Mouse (Mus musculus): Measurements from ENCODE around the gene Chic2. TPM values are rescaled to one million over a fixed set of nuclear protein-coding genes. Genes with fewer than 3 reads are reported as not detected.

Gene Chic2
- polyA plus RNA-seq (2012; rRNA removed) = 6.4 and 6.6 TPM in 2 replicates

GRCm38 (mm10) chr5:75044310-75044904 is at the start of gene Chic2:
Gene Chic2, minus strand, starts transcription at chr5:75044774.
- no peak for DNase-seq (ENCODE audit: low read depth)

DNA sequence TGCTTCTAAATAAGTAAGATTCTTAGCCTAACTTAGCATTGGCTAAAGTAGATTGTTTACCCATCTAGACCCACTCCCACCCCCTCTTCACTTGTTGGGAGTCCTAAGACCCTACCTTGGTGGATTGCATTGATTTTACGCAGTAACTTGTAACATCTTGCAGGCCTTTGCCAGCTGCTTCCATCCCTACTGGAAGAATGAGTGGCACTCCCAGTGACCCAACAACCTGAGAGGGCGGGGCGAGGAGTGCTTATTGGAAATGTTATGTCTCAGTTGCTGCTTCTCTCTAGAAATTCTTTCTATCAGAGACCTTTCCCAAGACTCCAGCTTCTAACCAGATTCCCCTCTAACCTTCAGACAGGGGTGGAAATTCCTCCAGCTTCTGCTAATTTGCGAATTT is 41.3 kb upstream of the Chic2 start:
- no peak for DNase-seq (ENCODE audit: low read depth)

- no peak for DNase-seq (ENCODE audit: low read depth)
Measured at GRCm38 (mm10) chr5:75085521-75085875, 40.9 kb upstream of the Chic2 start.

GRCm38 (mm10) chr5:75084871-75085520 is 40.4 kb upstream of the Chic2 start:
- no peak for DNase-seq (ENCODE audit: low read depth)

GRCm38 (mm10) chr5:75084393-75084870 is 39.9 kb upstream of the Chic2 start:
- no peak for DNase-seq (ENCODE audit: low read depth)

DNA sequence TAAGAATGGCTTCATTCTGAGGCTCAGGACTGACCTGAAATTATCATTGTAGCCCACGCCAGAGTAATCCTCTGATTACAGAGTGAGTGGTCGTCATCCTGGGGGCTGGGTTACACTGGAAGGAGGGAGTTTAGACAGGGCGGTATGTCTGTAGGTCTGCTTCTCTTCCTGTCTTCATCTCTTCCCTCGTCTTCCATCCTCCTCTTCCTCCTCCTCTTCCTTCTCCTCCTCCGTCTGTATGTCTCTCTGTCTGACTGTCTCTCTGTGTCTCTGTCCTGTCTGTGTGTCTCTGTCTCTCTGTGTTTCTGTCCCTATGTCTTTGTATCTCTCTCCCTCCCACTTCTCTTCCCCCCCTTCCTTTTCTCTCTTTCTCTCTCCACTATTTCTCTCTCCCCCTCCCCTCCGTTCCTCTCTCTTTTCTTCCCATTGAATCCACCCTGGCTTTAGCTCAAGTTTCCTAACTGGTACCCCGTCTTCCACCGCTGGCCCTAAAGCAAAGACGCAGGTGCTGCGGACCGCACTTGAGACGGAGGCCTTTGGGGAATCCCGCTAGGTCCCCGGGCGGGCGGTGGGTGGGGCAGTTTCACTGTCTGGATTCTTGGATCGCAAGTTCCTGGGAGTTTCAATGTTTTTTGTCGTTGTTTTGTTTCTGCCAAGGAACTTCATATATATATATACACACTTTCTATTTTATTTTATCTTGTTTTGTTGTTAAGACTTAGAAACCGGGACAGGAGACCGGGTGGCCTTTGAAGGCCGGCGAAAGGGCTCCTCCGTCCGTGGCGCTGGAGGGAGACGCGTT is 39.2 kb upstream of the Chic2 start:
- DNase-seq (ENCODE audit: low read depth) = no peak

- DNase-seq (ENCODE audit: low read depth) = no peak
Measured at GRCm38 (mm10) chr5:75083061-75083460, 38.5 kb upstream of the Chic2 start.

GRCm38 (mm10) chr5:75082439-75082838 is 37.9 kb upstream of the Chic2 start:
- no peak for DNase-seq (ENCODE audit: low read depth)

DNA sequence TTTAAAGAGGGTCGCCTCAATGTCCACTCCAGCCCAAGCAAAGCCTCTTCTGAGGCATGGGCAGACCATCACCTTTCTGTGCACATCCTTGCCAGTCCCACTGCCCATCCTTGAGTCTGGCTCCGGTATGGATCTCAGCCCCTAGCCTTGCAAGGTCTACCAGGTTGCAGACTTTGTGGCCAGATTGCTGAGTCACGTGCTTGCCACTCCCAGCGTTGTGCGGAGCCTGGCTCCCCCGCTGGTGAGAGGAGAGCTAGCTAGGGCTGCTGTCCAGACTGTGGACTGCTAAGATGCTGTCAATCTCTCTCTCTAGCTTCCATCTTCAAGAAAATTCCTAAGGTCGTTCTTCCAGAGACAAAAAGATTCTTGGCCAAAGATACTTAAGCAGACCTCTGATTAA is 35.0 kb upstream of the Chic2 start:
- DNase-seq (ENCODE audit: low read depth) = no peak

GRCm38 (mm10) chr5:75077051-75077380 is 32.4 kb upstream of the Chic2 start:
- DNase-seq (ENCODE audit: low read depth) = no peak

- no peak for DNase-seq (ENCODE audit: low read depth)
Measured at GRCm38 (mm10) chr5:75076326-75077050, 31.9 kb upstream of the Chic2 start.

- DNase-seq (ENCODE audit: low read depth) = no peak
Measured at GRCm38 (mm10) chr5:75075383-75075941, 30.9 kb upstream of the Chic2 start, which contains the start of gene Gsx2. Gene Gsx2, plus strand, starts transcription at chr5:75075601.

DNA sequence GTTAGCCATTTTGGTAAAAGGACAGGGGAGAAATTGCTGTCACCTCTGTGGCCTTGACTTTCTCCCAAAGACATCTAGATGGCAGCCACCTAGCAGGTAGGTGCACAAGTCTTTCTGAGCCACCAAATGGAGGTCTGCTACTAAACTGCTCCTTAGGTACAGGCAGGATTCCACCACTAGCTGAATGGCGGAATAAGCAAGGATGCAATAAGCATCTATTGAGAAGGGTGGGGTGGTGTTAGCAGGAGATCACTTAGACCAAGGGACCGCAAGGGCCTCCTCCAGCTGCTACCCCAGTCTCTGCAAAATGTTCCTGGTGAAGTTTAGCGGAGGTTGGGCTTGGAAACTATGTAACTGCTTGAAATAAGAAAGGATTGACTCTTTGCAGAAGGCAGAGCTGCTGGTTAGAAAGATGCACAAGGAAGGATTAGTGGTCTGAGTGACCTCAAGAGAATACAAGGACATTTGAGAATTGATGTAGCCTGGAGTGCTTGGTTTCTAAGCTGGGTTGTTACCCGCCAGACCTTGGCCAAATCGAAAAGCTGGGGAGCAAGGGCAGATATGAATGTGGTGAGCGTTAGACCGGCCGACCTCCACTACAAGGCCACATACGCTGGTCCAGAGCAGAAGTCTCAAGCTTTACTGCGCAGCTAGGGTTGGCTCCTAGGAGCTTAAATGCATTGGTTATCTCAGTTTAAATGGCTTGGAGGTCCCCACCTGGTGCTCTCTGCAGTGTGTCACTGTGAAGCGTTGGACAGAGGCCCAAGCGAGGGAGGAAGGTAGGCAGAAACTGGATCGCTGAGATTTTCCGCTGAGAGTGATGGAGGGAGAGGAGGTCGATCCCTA is 30.2 kb upstream of the Chic2 start:
- no peak for DNase-seq (ENCODE audit: low read depth)

DNA sequence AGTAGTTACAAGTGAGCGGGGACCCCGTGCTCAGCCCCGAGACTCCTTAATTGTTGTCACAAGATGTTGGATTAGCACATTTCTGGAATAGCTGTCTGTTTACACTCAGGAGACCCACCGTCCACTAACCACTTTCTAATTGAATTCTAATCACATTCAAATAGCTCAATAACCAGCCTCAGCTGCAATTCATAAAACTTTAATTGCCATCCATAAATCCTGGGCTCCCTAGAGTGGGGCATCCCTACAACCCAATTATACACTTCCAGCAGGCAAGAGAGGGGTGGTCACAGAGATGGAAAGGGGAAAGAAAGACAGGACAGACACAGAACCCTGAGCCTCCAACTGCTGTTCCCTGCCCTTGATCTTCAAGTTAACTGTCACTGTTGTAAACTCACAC is 29.6 kb upstream of the Chic2 start:
- DNase-seq (ENCODE audit: low read depth) = no peak

GRCm38 (mm10) chr5:75073684-75074083 is 29.1 kb upstream of the Chic2 start:
- DNase-seq (ENCODE audit: low read depth) = no peak

DNA sequence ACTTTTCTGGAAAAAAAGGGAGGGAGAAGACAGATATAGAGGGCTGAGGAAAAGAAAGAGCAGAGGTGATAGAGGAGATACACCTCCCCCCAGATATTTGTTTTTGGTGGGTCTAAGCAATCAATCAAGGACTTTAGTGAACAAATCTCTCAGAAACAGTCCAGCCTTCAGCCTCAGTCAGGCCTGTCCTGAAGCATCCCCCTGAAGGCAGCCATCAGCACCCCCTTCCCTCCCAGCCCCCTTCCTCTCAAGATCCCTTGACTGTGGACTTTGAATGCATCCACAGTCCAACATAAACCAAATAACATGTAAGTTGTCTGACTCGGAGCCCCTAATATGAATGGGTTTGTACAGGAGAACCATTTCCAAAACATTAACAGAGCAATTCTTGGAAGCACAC is 28.6 kb upstream of the Chic2 start:
- DNase-seq (ENCODE audit: low read depth) = no peak

GRCm38 (mm10) chr5:75072532-75072931 is 28.0 kb upstream of the Chic2 start:
- DNase-seq (ENCODE audit: low read depth) = no peak

- DNase-seq (ENCODE audit: low read depth) = no peak
Measured at GRCm38 (mm10) chr5:75071951-75072350, 27.4 kb upstream of the Chic2 start.

GRCm38 (mm10) chr5:75070656-75071375 is 26.2 kb upstream of the Chic2 start:
- no peak for DNase-seq (ENCODE audit: low read depth)

- no peak for DNase-seq (ENCODE audit: low read depth)
Measured at GRCm38 (mm10) chr5:75070132-75070531, 25.6 kb upstream of the Chic2 start.

Data from gonadal fat pad, adult 2 months (tissue).